Mouse (Mus musculus): Measurements from ENCODE around the gene Samd5. TPM values are rescaled to one million over a fixed set of nuclear protein-coding genes. Genes with fewer than 3 reads are reported as not detected.
A peak's percentile ranks its signal among the peaks of the same experiment; 100 is the strongest.

Gene Samd5
- total RNA-seq, 1 experiment from 2014 or later, result 0.05 TPM

DNA sequence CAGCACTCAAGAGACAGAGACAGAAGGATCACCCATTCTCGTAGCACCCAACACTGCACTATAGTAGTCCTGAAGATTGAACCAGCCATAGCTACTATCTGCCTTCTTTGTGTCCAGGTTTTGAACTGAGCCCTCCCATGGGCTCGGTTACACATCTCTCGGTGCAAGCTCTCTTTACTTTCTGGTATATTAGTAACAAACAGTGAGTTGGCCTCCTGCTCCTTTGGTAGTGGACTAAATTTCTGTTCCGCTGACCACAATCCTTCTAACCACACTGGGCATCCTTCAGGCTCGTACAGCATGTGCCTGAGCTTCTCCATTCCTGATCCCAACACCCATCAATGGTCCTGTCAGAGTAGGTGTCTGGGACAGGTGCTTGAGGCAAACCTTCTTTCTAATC lies 2.3 kb downstream of the Samd5 start:
- no peak for ATAC-seq (replicated peaks in 1 of 2; ENCODE audit: insufficient read depth in 1 of 2, low FRiP score in 2 of 2, low TSS enrichment in 1 of 2, low read depth in 1 of 2, poor library complexity in 2 of 2, severe bottlenecking in 2 of 2)

DNA sequence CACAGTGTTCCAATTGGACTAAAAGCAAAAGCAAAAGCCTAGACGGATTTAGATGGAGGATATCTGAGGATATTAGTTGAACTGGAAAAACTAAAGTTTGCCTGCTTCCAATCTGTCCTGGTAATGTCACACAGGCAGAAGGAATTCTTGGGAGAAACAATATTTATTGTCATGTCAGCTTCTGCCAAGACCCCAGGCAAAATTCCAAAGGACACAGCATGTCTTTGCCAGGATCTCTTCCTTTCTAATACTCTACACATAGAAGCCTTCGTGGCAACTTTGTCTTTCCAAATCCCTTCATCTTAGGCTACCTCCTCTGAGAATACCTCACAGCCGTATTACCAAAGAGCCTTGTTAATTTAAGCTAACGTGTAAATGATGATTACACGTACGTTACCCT lies 4.7 kb downstream of the Samd5 start:
- no peak for ATAC-seq (replicated peaks in 1 of 2; ENCODE audit: insufficient read depth in 1 of 2, low FRiP score in 2 of 2, low TSS enrichment in 1 of 2, low read depth in 1 of 2, poor library complexity in 2 of 2, severe bottlenecking in 2 of 2)

DNA sequence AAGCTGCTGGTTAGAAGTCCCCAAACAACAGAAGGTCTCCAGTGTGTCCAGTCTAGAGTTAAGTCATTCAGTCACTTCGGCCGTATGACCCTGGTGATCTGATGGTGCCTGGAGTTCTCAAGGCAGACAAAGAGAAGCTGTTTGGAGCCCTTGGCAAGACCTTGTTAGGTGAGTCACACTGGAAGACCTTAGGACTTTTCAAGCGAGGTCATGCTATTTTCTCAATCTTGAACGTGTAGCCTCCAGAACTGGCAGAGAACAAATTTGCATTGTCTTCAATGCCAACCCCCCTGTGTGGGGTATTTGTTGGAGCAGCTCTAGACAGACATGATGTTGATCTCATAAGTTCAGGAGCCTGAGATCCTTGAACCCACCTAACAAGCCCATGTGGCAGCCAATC lies 6.2 kb downstream of the Samd5 start:
- no peak for ATAC-seq (replicated peaks in 1 of 2; ENCODE audit: insufficient read depth in 1 of 2, low FRiP score in 2 of 2, low TSS enrichment in 1 of 2, low read depth in 1 of 2, poor library complexity in 2 of 2, severe bottlenecking in 2 of 2)

DNA sequence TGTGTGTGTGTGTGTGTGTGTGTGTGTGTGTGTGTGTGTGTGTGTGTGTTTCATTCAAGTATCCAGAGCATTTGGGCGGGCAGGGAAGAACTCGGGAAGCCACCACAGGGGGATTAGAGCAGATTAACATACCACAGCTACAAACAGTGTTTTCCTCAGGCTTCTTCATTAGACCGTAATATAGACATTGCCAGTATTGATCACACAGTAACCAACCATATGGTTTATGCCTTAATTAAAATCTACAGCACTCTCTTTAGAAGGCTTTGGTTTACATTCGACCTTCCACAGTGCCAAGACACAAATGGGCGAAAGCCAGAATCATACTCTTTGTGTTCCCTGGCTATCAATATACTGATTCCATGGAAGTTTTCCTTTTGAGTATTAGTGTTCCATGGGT lies 22.1 kb downstream of the Samd5 start:
- ATAC-seq (replicated peaks in 1 of 2; ENCODE audit: insufficient read depth in 1 of 2, low FRiP score in 2 of 2, low TSS enrichment in 1 of 2, low read depth in 1 of 2, poor library complexity in 2 of 2, severe bottlenecking in 2 of 2), result no peak

DNA sequence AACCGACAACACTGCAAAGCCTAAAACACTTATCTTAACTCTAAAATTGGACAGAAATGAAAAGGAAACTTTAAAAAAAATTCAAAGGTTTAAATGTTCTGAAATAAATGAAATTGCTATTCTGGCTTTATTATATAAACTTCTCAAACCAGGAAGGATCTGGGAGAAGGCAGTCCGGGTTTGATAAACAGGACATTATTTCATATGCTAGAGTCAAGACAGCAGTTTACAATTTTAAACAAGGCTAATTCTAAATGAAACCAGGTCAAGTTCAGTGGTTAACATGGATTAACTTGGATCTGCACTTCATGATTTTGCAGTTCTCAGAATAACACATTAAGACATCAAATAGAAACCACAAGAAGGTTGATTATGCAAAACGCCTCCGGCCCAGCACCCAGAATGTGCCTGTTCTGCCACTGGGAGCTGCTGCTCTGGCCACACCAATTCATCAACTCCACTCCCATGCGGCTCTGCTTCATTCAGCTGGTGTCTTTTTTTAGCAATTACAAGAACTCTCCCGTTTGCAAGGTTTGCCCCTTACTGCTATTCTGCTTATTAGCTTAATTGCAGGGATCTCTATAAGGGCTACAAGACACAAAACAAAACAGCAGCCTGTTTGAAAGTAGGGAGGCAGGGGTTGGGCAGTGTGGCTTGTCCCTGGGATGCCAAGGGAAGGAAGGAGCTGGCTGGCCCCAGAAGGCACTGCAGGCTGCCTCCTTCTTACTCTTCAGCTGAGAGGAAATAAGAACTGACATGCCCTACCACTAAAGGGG lies 24.8 kb downstream of the Samd5 start:
- ATAC-seq (replicated peaks in 1 of 2; ENCODE audit: insufficient read depth in 1 of 2, low FRiP score in 2 of 2, low TSS enrichment in 1 of 2, low read depth in 1 of 2, poor library complexity in 2 of 2, severe bottlenecking in 2 of 2), result peak; percentile 74 to 84

DNA sequence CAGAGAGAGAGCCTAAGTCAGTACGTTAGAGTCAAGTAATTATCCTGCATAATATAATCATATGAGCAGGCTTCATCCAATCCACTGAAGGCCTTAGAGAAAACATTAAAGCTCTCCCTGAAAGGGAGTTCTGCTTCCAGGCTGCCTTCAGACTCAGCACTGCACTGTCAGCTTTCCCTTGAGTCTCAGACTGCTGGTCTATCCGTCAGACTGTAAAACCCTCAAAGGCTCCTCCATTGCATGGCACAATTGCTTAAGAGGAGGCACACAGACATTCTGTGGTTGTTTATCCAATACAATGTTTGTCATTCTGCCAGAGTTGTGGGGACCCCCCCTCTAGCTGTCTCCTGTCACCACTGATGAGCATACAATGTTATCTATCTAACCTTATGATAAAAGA lies 26.5 kb downstream of the Samd5 start:
- no peak for ATAC-seq (replicated peaks in 1 of 2; ENCODE audit: insufficient read depth in 1 of 2, low FRiP score in 2 of 2, low TSS enrichment in 1 of 2, low read depth in 1 of 2, poor library complexity in 2 of 2, severe bottlenecking in 2 of 2)

DNA sequence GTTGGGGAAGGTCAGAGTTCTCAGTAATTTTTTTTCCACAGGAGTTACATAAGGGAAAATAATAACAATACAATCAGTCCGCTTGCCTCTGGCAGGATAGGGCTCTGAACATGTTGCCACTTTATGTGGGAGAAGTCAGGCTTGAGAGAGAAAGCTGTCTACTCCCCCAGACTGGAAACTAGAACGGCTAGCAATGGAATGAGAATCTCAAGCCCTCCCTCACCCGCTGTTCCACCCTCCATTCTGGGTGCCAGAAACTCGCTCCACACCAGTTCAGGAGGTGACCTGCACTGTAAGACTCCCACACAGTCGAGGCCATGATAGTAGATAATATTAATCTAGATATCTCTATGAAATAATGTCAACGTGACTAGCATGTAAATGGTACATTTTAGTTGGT lies 27.3 kb downstream of the Samd5 start:
- ATAC-seq (replicated peaks in 1 of 2; ENCODE audit: insufficient read depth in 1 of 2, low FRiP score in 2 of 2, low TSS enrichment in 1 of 2, low read depth in 1 of 2, poor library complexity in 2 of 2, severe bottlenecking in 2 of 2), result no peak

DNA sequence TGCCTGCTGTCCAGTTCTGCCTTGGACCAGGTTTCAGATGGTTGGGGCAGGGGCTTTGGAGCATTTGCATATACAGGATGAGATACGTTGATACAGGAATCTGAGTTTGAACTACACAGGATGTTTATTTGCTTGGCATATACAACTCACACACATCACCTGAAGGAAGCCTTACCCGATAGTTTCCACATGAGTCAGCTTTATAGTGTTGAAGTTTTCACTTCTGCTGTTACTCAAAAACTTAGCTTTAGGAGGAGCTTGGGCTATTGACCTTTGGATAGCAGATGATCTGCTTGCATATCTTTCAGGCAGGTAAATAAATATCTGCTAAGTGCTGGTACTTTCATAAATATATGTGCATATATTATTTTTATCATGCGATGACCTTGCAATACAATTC lies 28.6 kb downstream of the Samd5 start:
- ATAC-seq (replicated peaks in 1 of 2; ENCODE audit: insufficient read depth in 1 of 2, low FRiP score in 2 of 2, low TSS enrichment in 1 of 2, low read depth in 1 of 2, poor library complexity in 2 of 2, severe bottlenecking in 2 of 2), result no peak

DNA sequence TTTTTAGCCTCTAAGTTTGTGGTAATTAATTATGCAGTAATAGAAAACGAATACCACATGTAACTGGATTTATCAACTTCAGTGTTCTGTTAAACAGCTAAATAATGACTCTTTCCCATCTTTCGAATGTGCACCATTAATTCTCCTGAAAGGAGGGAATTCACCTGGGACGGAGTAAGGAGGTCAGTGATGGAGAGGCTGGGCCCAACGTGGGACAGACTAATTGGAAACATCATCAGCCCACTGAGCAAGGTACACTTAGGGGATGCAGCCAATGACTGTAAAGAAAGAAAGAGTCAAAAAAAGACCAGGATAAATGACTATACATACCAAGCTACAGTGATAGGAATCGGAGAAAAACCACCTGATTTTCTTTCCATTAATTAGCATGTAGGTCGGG lies 31.5 kb downstream of the Samd5 start:
- ATAC-seq (replicated peaks in 1 of 2; ENCODE audit: insufficient read depth in 1 of 2, low FRiP score in 2 of 2, low TSS enrichment in 1 of 2, low read depth in 1 of 2, poor library complexity in 2 of 2, severe bottlenecking in 2 of 2), result no peak

DNA sequence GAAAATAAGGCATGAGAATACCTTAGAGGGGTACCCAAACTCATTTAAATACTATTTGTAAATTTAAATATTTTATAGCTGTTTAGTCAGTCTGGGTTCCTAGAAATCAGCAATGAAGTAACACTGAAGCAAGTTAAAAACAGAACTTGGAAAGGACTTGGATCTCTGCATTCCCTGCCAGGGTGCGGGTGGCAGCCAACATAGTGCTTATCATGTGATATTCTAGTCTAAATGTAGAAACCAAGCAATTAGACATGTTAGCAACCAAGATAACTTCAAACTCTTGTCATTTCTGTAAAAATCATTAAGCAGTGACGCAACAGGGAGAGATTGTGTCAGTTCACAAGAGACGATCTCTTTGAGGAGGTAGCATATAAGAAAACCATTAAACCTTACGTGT lies 32.9 kb downstream of the Samd5 start:
- ATAC-seq (replicated peaks in 1 of 2; ENCODE audit: insufficient read depth in 1 of 2, low FRiP score in 2 of 2, low TSS enrichment in 1 of 2, low read depth in 1 of 2, poor library complexity in 2 of 2, severe bottlenecking in 2 of 2), result no peak

DNA sequence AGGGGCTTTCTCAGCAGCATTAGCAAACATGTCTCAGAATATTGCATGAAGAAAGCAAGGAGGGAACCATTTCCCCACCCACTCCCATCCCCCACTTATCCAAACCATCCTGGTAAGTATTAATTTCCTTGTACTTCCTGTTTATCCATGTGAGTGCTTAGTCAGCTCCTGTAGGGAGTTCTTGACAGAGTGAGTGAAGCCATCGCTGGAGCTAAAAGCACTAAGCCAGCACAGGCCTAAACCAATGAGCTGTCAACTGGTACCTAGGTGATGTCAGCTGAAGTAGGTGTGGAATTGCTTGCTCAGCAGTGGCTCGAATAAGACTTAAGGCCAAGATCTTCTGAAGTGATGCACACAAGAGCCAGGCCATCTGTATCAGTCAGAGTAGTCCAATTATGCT lies 34.3 kb downstream of the Samd5 start:
- no peak for ATAC-seq (replicated peaks in 1 of 2; ENCODE audit: insufficient read depth in 1 of 2, low FRiP score in 2 of 2, low TSS enrichment in 1 of 2, low read depth in 1 of 2, poor library complexity in 2 of 2, severe bottlenecking in 2 of 2)

DNA sequence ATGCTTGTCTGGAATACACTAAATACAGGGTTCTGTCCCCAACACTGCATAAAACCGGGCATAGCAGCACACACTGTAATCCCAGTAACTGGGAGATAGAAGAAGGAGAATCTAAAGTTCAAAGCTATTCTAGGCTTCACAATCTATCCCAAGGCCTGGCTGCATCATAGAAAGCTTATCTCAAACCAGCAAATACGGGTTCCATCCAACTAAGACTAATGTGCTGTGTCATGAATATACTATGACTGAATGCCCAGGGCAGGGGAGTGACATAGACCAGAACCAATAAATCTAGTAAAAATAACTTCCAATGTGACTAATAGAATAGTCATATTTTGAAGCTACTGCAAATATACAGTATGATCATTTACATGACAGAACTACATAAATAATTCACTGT lies 35.0 kb downstream of the Samd5 start:
- ATAC-seq (replicated peaks in 1 of 2; ENCODE audit: insufficient read depth in 1 of 2, low FRiP score in 2 of 2, low TSS enrichment in 1 of 2, low read depth in 1 of 2, poor library complexity in 2 of 2, severe bottlenecking in 2 of 2), result no peak

DNA sequence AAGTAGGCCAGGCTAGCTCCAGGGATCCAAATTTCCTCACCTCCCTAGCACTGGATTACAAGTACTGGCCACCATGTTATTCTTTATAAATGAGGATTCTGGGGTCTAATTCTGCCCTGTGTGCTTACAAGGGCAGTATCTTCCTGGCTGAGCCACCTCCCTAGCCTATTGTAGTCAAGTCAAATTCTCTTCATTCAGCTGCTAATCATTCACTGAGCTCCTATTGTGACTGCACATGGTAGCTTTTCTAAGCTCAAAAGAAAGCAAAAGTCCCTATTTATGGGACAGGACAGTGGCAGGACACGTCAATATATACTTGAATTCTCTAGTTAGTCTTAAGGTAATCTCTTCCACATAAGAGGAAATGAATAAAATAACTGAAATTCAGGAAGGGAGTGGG lies 49.7 kb downstream of the Samd5 start:
- no peak for ATAC-seq (replicated peaks in 1 of 2; ENCODE audit: insufficient read depth in 1 of 2, low FRiP score in 2 of 2, low TSS enrichment in 1 of 2, low read depth in 1 of 2, poor library complexity in 2 of 2, severe bottlenecking in 2 of 2)

DNA sequence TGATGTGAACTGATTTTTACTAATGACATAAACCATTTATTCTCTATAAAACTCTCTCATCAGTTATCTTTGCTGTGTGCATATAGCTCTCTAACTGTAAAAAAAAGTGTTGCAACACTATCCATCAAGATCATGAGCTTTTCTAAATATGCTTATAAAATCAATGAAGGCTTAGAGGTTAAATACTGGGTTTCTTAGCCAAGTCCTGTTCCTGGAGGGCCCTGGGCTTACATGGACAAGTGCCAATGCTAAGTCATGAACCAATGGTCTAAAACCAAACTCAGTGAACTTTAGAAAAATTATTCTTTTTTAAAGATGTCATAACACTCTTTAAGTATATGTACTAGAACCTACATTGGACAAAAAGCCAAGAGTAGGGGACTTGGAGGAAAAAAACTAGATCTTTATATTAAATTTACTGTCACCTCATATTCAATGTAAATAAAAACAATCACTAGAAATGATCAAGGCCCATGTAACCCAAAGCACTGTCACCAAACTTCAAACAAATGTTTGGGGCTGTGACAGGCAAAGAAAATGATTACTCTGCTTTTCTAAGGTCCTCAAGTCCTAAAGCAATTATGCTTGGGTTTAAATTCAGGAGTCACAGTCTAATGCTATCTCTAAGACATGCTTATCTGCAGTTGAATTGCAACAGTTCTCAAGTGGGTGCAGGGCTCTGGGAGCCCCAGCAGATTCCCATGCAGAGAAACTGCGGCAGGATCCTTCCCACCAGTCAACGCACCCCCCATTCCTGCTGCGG lies 52.9 kb downstream of the Samd5 start:
- no peak for ATAC-seq (replicated peaks in 1 of 2; ENCODE audit: insufficient read depth in 1 of 2, low FRiP score in 2 of 2, low TSS enrichment in 1 of 2, low read depth in 1 of 2, poor library complexity in 2 of 2, severe bottlenecking in 2 of 2)

DNA sequence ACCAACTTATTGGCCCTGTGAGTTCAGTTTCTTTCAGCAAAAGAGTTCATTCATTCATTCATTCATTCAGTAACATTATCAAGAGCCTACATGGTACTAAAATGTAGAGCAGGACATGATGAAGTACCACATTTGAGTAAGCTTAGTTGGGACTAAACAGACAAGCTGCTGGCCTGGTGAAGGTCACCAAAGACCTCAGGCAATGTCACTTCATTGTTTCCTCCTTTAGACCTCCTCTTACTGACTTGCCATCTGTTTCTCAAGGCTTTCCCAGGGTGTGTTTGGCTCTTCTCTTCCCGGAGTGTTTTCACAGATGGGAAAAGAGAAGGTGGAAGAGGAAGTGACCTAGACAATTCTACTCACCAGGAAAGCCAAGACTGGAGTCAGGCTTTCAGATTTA lies 54.0 kb downstream of the Samd5 start:
- no peak for ATAC-seq (replicated peaks in 1 of 2; ENCODE audit: insufficient read depth in 1 of 2, low FRiP score in 2 of 2, low TSS enrichment in 1 of 2, low read depth in 1 of 2, poor library complexity in 2 of 2, severe bottlenecking in 2 of 2)

DNA sequence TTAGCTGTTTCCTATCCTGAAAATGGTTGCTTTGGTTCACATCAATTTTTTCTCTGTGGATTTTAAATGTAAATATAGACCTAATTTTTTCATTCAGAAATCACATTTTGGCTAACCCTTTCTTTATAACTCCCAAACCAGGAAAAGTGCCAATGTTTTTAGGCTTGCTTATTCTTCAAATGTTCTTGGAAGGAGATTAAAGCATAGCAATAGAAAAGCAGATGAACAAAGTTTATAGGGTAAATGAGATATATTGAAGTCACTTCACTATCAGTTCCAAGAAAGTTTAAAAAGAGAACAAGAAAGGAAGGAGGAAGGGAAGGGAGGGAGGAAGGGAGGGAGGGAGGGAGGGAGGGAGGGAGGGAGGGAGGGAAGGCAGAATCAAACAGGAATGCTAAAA lies 60.0 kb downstream of the Samd5 start:
- no peak for ATAC-seq (replicated peaks in 1 of 2; ENCODE audit: insufficient read depth in 1 of 2, low FRiP score in 2 of 2, low TSS enrichment in 1 of 2, low read depth in 1 of 2, poor library complexity in 2 of 2, severe bottlenecking in 2 of 2)

DNA sequence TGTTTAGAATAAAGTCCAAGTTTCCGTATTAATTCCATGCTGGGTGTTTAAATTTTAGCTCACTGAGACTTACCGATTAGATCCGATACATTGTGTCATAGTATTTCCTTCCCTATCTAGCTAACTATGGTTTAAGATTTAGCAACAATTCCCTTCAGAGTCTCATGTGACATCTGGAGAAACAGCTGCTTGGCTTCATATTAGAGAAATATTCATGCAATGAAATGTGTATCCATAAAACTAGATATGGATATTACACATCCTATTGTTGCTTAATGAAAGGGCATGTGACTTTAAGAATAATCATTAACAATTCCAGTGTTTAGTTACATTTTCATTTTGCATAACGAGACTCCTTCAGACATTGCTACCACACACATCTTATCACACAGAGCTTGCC lies 66.2 kb downstream of the Samd5 start:
- no peak for ATAC-seq (replicated peaks in 1 of 2; ENCODE audit: insufficient read depth in 1 of 2, low FRiP score in 2 of 2, low TSS enrichment in 1 of 2, low read depth in 1 of 2, poor library complexity in 2 of 2, severe bottlenecking in 2 of 2)

DNA sequence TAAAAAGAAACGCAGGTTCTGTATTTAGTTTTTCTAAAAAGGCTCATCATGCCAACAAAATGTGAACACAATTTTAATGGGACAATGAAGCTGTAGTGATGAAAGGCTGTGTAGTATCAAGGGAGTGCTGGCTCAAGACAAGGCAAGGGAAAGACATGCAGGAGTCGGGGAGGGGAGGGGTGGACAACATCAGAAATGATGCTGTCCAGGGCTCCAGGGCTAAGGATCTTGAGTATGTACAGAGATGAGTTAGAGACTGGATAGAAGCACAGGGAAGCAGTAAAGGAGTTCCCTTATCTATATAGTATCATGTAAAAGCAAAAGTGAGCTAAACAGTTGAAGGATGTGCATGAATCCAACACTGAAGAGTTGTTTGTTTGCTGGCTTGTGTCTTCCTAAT lies 67.9 kb downstream of the Samd5 start:
- no peak for ATAC-seq (replicated peaks in 1 of 2; ENCODE audit: insufficient read depth in 1 of 2, low FRiP score in 2 of 2, low TSS enrichment in 1 of 2, low read depth in 1 of 2, poor library complexity in 2 of 2, severe bottlenecking in 2 of 2)

DNA sequence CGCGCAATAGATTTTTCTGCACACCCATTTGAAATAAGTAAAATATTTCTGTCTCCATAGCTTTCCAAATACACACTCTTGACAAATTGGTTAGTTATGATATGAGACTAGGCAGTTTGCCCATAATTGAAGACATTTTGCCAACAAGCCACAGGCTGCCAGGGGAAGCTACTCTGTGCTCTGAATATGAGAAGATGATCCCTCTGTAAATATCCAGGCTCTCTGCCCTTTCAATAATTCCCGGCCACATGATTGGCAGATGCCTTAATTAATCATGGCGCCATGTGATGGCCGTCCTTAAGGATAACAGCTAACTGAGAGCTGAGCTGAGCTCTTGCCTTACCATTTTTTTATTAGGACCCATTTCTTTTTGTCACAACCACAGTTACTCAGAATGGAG lies 69.4 kb downstream of the Samd5 start:
- no peak for ATAC-seq (replicated peaks in 1 of 2; ENCODE audit: insufficient read depth in 1 of 2, low FRiP score in 2 of 2, low TSS enrichment in 1 of 2, low read depth in 1 of 2, poor library complexity in 2 of 2, severe bottlenecking in 2 of 2)

Measured in hematopoietic stem cell, adult 5-6 weeks (primary cell).